Mouse (Mus musculus) hindbrain, postnatal 0 days (tissue): ENCODE measurements around the gene Grin2a. TPM values are rescaled to one million over a fixed set of nuclear protein-coding genes. Genes with fewer than 3 reads are reported as not detected.
"Not testable (repeated sequence)": the region's sequence is repeated elsewhere in the genome, so short reads cannot be mapped to it uniquely, and the experiment has no call there.

Experiments used
- ATAC-seq: fragments of 200-750 bp; cut with Nextera tagmentation; 2 replicates; pipeline ENCODE4 v1.8.0; 2017; ENCODE audit warnings: mild to moderate bottlenecking, moderate TSS enrichment, moderate library complexity
- DNase-seq: peaks from one replicate; pipeline ENCODE4 v3.0.0-alpha.2; 2015; ENCODE audit warnings: low spot score
- H3K27ac ChIP-seq: fragments of 300-500 bp; sonication (generic); 2 replicates; pipeline ENCODE4 v1.5.1; 2014; ENCODE audit warnings: mild to moderate bottlenecking
- H3K27me3 ChIP-seq: fragments of 300-500 bp; sonication (generic); 2 replicates; pipeline ENCODE4 v1.6.1; 2014; ENCODE audit warnings: low read length, mixed read lengths; ENCODE audit not compliant: insufficient read depth
- H3K36me3 ChIP-seq: fragments of 300-500 bp; sonication (generic); 2 replicates; pipeline ENCODE4 v1.6.1; 2014; ENCODE audit warnings: low read length, mixed read lengths; ENCODE audit not compliant: insufficient read depth
- H3K4me1 ChIP-seq: fragments of 300-500 bp; sonication (generic); 2 replicates; pipeline ENCODE4 v1.6.1; 2014; ENCODE audit warnings: antibody characterized with exemption, low read length, mixed read lengths; ENCODE audit not compliant: insufficient read depth
- H3K4me2 ChIP-seq: fragments of 300-500 bp; sonication (generic); 2 replicates; pipeline ENCODE4 v1.6.1; 2014; ENCODE audit warnings: low read depth, mild to moderate bottlenecking, low read length, moderate library complexity, mixed read lengths
- H3K4me3 ChIP-seq: fragments of 300-500 bp; sonication (generic); 2 replicates; pipeline ENCODE4 v1.5.1; 2014; ENCODE audit warnings: low read length
- H3K9ac ChIP-seq: fragments of 300-500 bp; sonication (generic); replicated peaks from 2 replicates; pipeline ENCODE4 v1.6.1; 2014; ENCODE audit warnings: mild to moderate bottlenecking, low read length, moderate library complexity, mixed read lengths
- H3K9me3 ChIP-seq: fragments of 300-500 bp; sonication (generic); 2 replicates; pipeline ENCODE4 v1.6.1; 2016; ENCODE audit warnings: low read length, mixed read lengths
- CTCF ChIP-seq: IDR thresholded peaks from 2 replicates; pipeline ENCODE4 v1.5.1; 2016; ENCODE audit warnings: antibody characterized with exemption, control low read depth, low read depth
- WGBS: fragments of 180-500 bp; shearing (Covaris S2); extraction: QIAGEN DNeasy Blood & Tissue Kit; methylation state at CpG from one replicate; pipeline ENCODE4 v1.1.7; 2014; 5-methylcytosine and 5-hydroxymethylcytosine counted together
- polyA plus RNA-seq: library from polyadenylated mRNA; unstranded; fragments of >200 nt; fragmentation: Nextera tagmentation; extraction: Ambion mirVana; gene quantifications from 2 replicates; pipeline ENCODE4 v1.2.1, GENCODE M21; 2015
- total RNA-seq: library from RNA; depleted of rRNA; stranded (reverse); fragments of >200 nt; gene quantifications from 2 replicates; pipeline ENCODE4 v1.2.3, GENCODE M21; 2014

The Grin2a gene
- total and polyA plus RNA-seq, 2 experiments from 2014 or later = 6.8 to 21.5 TPM

GRCm38 (mm10) chr16:9664060-9664459 lies 331.3 kb downstream of the Grin2a start:
- no peak for TF ChIP-seq CTCF
- no peak for ATAC-seq
- WGBS = 75% methylated on average over 3 of the region's 3 CpGs

DNA sequence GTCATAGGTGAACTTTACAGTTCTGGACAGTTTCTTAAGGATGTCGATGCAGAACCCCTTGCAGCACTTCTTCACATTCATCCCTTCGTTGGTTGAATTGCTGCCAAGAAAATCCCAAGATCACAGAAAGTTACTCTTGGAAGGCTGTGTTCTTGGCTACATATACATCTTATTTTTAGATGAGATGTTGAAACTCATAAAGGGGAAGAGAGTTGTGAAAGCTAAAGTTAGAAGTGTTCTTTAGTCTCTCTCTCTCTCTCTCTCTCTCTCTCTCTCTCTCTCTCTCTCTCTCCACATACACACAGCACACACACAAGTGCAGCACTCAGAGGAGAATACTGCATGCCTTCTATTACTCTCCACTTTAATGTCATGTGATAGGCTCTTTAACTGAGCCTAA lies 331.9 kb downstream of the Grin2a start:
- no peak for DNase-seq
- H3K36me3 ChIP-seq = no peaks in the 10 kb centered on the region
- H3K4me1 ChIP-seq = no peaks in the 10 kb centered on the region
- H3K4me2 ChIP-seq = no peak overlapping the region
- no peak overlapping the region for H3K9ac ChIP-seq
- no peak overlapping the region for H3K4me3 ChIP-seq
- H3K27me3 ChIP-seq = no peaks in the 10 kb centered on the region
- ATAC-seq = no peak
- 74% methylated on average over 2 of the region's 2 CpGs for WGBS
- H3K27ac ChIP-seq = no peak overlapping the region
- no peak for TF ChIP-seq CTCF
- H3K9me3 ChIP-seq = no peaks in the 10 kb centered on the region

More at GRCm38 (mm10) chr16:9664060-9664459, 331.3 kb downstream of the Grin2a start:
- no peak for DNase-seq
- H3K27ac ChIP-seq = no peak overlapping the region
- H3K9me3 ChIP-seq = no peaks in the 10 kb centered on the region
- H3K4me1 ChIP-seq = no peaks in the 10 kb centered on the region
- H3K4me3 ChIP-seq = no peak overlapping the region
- H3K36me3 ChIP-seq = no peaks in the 10 kb centered on the region
- no peaks in the 10 kb centered on the region for H3K27me3 ChIP-seq
- no peak overlapping the region for H3K9ac ChIP-seq
- no peak overlapping the region for H3K4me2 ChIP-seq

DNA sequence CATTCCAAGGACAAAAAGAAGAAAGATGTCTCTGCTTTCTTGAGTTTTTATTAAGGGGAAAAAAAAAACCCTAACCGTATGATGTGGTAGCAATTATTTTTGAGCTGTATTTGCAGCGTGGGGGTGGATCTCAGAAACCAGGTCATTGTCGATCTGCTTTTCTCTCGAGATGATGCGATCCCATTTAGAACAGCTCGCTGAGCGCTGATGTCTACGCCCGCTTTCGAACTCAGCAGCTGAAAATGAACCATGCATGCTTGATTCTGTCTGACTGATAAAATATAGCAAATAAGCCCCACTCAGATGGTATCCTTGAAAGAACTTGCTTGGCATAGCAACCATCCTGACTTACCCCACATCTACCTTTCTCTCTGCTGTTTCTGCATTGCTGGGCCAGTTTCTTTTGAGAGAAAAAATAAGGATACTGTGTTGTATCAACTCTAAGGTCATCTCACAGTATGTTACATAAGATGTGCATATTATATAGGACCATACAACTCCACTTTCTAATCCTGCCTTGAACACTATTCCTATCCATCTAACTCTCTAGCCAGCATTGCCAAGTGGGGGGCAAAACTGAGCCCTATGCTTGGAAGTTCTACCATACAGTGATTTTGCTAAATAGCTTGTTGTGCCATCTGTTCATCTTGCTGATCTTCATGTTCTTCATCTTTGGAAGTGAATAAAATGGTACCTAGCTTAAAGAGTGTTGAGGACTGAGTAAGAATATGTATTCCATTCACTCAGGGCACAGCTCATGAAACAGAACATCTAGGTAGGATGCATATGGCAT lies 369.5 kb downstream of the Grin2a start:
- DNase-seq = no peak
- Histone ChIP-seq H3K9me3 (no peaks in the 10 kb centered on the region), H3K4me2 (no peak overlapping the region), H3K4me3 (no peak overlapping the region), H3K9ac (no peak overlapping the region), H3K27me3 (no peaks in the 10 kb centered on the region), H3K36me3 (no peaks in the 10 kb centered on the region), H3K4me1 (no peaks in the 10 kb centered on the region), H3K27ac (no peak overlapping the region)
- no peak for TF ChIP-seq CTCF
- no peak for ATAC-seq
- 85% methylated on average over 10 of the region's 10 CpGs for WGBS

DNA sequence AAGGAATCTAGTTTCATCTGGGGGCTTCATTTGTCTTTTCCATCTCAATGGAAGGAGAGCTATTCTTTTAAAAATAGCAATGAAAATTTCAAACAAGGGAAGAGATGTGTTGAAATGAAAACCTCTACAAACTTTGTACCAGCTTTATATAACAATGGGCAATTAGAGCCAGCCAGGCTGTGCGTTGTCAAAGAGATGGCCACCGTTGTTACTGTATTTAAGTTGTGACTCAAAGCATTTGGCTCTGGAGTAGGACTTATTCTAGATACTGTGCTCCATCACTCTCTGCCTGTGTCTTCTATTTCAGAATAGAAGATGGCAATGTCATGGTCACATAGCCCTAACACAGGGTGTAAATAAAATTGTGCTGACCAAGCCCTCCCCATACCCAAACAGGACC lies 371.0 kb downstream of the Grin2a start:
- DNase-seq (no peak), ATAC-seq (no peak)
- Histone ChIP-seq H3K9ac (no peak overlapping the region), H3K4me1 (no peaks in the 10 kb centered on the region), H3K27me3 (no peaks in the 10 kb centered on the region), H3K36me3 (no peaks in the 10 kb centered on the region), H3K9me3 (no peaks in the 10 kb centered on the region), H3K27ac (no peak overlapping the region), H3K4me2 (no peak overlapping the region), H3K4me3 (no peak overlapping the region)
- no peak for TF ChIP-seq CTCF
- 93% methylated on average over 2 of the region's 2 CpGs for WGBS

GRCm38 (mm10) chr16:9618206-9618605 lies 377.2 kb downstream of the Grin2a start:
- H3K36me3 ChIP-seq = no peaks in the 10 kb centered on the region
- ATAC-seq (0 out of 2 replicates have a peak, but pooled peaks have one; percentile 29), DNase-seq (peak; percentile 38)
- no peak for TF ChIP-seq CTCF
- H3K27me3 ChIP-seq = no peaks in the 10 kb centered on the region
- no peak overlapping the region for H3K27ac ChIP-seq
- no peak overlapping the region for H3K9ac ChIP-seq
- H3K4me1 ChIP-seq = no peaks in the 10 kb centered on the region
- WGBS = 32% methylated on average over 2 of the region's 2 CpGs
- H3K9me3 ChIP-seq = no peaks in the 10 kb centered on the region
- H3K4me2 ChIP-seq = no peak overlapping the region
- no peak overlapping the region for H3K4me3 ChIP-seq

GRCm38 (mm10) chr16:9617215-9617614 lies 378.1 kb downstream of the Grin2a start:
- no peak for ATAC-seq
- H3K4me1 ChIP-seq = no peaks in the 10 kb centered on the region
- DNase-seq = no peak
- WGBS = 85% methylated on average over 2 of the region's 2 CpGs
- no peak for TF ChIP-seq CTCF
- no peaks in the 10 kb centered on the region for H3K9me3 ChIP-seq
- no peak overlapping the region for H3K4me2 ChIP-seq
- no peak overlapping the region for H3K27ac ChIP-seq
- no peaks in the 10 kb centered on the region for H3K27me3 ChIP-seq
- H3K9ac ChIP-seq = no peak overlapping the region
- no peak overlapping the region for H3K4me3 ChIP-seq
- H3K36me3 ChIP-seq = no peaks in the 10 kb centered on the region

DNA sequence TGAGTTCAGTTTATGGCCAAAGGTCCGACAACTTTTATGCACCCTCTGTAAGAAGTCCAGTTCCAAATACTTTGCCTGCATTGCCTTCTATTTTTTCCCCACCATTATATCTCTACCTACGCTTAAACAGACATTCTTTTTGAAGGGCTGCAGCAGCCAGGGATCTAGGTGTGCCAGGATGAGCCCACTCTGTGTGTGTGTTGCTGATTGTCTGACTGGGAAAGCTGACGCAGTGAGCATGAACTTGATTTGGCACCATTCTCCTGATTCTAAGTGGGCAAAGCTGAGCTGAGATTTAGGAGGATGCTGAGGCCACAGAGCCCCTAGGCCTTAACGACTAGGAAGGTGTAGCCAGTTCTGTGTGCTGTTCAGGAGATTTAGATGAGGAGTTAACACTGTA lies 378.6 kb downstream of the Grin2a start:
- Histone ChIP-seq H3K36me3 (no peaks in the 10 kb centered on the region), H3K4me3 (no peak overlapping the region), H3K4me2 (no peak overlapping the region), H3K9me3 (no peaks in the 10 kb centered on the region), H3K27me3 (no peaks in the 10 kb centered on the region), H3K9ac (no peak overlapping the region), H3K4me1 (no peaks in the 10 kb centered on the region), H3K27ac (no peak overlapping the region)
- ATAC-seq = no peak
- no peak for DNase-seq
- no peak for TF ChIP-seq CTCF
- 78% methylated on average over 4 of the region's 4 CpGs for WGBS

DNA sequence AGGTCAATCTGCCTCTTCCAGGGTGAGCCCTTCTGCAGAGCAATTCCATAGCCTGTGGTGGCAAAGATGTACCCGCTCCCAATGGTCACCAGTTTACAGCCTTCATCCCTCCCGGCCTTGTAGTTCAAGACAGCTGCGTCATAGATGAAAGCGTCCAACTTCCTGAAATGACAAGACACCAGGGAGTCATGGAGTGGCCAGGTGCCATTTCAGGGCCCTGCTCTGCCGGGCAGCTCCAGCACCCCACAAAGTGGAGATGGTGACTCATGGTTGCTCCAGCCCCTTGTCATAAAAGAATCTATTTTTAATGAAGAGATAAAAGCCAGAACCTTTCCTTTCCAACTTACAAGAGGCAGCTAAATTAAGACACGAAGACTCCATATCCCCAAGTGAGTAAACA lies 382.8 kb downstream of the Grin2a start:
- not testable (repeated sequence) for H3K27ac ChIP-seq, H3K36me3 ChIP-seq, H3K9me3 ChIP-seq, H3K4me1 ChIP-seq, H3K9ac ChIP-seq, H3K4me3 ChIP-seq, H3K4me2 ChIP-seq, H3K27me3 ChIP-seq, DNase-seq, ATAC-seq
- WGBS = 89% methylated on average over 5 of the region's 6 CpGs
